Mouse (Mus musculus) lung, embryonic 14.5 days (tissue): ENCODE results near the gene Nfatc2ip. TPM values are rescaled to one million over a fixed set of nuclear protein-coding genes. Genes with fewer than 3 reads are reported as not detected.
A peak's percentile ranks its signal among the peaks of the same experiment; 100 is the strongest.

Source experiments
- ATAC-seq: fragments of 200-750 bp; cut with Nextera tagmentation; 2 replicates; pipeline ENCODE4 v1.8.0; 2017; ENCODE audit warnings: mild to moderate bottlenecking, moderate TSS enrichment, moderate library complexity; ENCODE audit not compliant: insufficient read depth
- DNase-seq: peaks from one replicate; pipeline ENCODE4 v3.0.0-alpha.2; 2015
- H3K27ac ChIP-seq: fragments of 300-500 bp; sonication (generic); 2 replicates; pipeline ENCODE4 v1.5.1; 2014; ENCODE audit warnings: low read depth, mild to moderate bottlenecking, moderate library complexity
- H3K27me3 ChIP-seq: fragments of 300-500 bp; sonication (generic); 2 replicates; pipeline ENCODE4 v1.6.1; 2014; ENCODE audit warnings: low read length, control low read depth; ENCODE audit not compliant: insufficient read depth
- H3K36me3 ChIP-seq: fragments of 300-500 bp; sonication (generic); 2 replicates; pipeline ENCODE4 v1.6.1; 2014; ENCODE audit warnings: control low read depth; ENCODE audit not compliant: insufficient read depth
- H3K4me1 ChIP-seq: fragments of 300-500 bp; sonication (generic); 2 replicates; pipeline ENCODE4 v1.6.1; 2014; ENCODE audit warnings: antibody characterized with exemption, control low read depth; ENCODE audit not compliant: insufficient read depth
- H3K4me2 ChIP-seq: fragments of 300-500 bp; sonication (generic); 2 replicates; pipeline ENCODE4 v1.6.1; 2014; ENCODE audit warnings: mild to moderate bottlenecking
- H3K4me3 ChIP-seq: fragments of 300-500 bp; sonication (generic); 2 replicates; pipeline ENCODE4 v1.5.1; 2014; ENCODE audit warnings: low read depth, low read length
- H3K9ac ChIP-seq: fragments of 300-500 bp; sonication (generic); 2 replicates; pipeline ENCODE4 v1.6.1; 2014
- H3K9me3 ChIP-seq: fragments of 300-500 bp; sonication (generic); 2 replicates; pipeline ENCODE4 v1.6.1; 2016; ENCODE audit warnings: low read depth, low read length, control low read depth
- CTCF ChIP-seq: IDR thresholded peaks from 2 replicates; pipeline ENCODE4 v1.5.1; 2016; ENCODE audit warnings: antibody characterized with exemption, low read depth
- WGBS: fragments of 180-500 bp; shearing (Covaris S2); extraction: QIAGEN DNeasy Blood & Tissue Kit; methylation state at CpG from one replicate; pipeline ENCODE4 v1.1.7; 2014; 5-methylcytosine and 5-hydroxymethylcytosine counted together
- polyA plus RNA-seq: library from polyadenylated mRNA; unstranded; fragments of >200 nt; fragmentation: Nextera tagmentation; extraction: Ambion mirVana; gene quantifications from 2 replicates; pipeline ENCODE4 v1.2.1, GENCODE M21; 2014

The Nfatc2ip gene
- polyA plus RNA-seq, 1 experiment from 2014 or later: 4.3 TPM

- 50% methylated on average over 8 of the region's 8 CpGs for WGBS
- Histone ChIP-seq H3K36me3 (no peaks in the 10 kb centered on the region), H3K27ac (no peak overlapping the region), H3K4me3 (no peak overlapping the region), H3K4me2 (no peak overlapping the region), H3K27me3 (no peaks in the 10 kb centered on the region), H3K9me3 (no peaks in the 10 kb centered on the region), H3K9ac (no peak overlapping the region), H3K4me1 (no peaks in the 10 kb centered on the region)
- TF ChIP-seq CTCF: no peak
- no peak for ATAC-seq
- no peak for DNase-seq
Measured at GRCm38 (mm10) chr7:126348293-126348692, 48.2 kb downstream of the Nfatc2ip start.

- no peaks in the 10 kb centered on the region for H3K27me3 ChIP-seq
- 54% methylated on average over 1 of the region's 1 CpGs for WGBS
- no peaks in the 10 kb centered on the region for H3K36me3 ChIP-seq
- no peak for TF ChIP-seq CTCF
- no peaks in the 10 kb centered on the region for H3K4me1 ChIP-seq
- H3K4me2 ChIP-seq: no peak overlapping the region
- no peak overlapping the region for H3K27ac ChIP-seq
- no peak overlapping the region for H3K9ac ChIP-seq
- no peaks in the 10 kb centered on the region for H3K9me3 ChIP-seq
- DNase-seq: no peak
- H3K4me3 ChIP-seq: no peak overlapping the region
- no peak for ATAC-seq
Measured at GRCm38 (mm10) chr7:126347098-126347497, 49.4 kb downstream of the Nfatc2ip start.

- H3K36me3 ChIP-seq: no peaks in the 10 kb centered on the region
- no peaks in the 10 kb centered on the region for H3K9me3 ChIP-seq
- no peak overlapping the region for H3K27ac ChIP-seq
- no peaks in the 10 kb centered on the region for H3K27me3 ChIP-seq
- no peak overlapping the region for H3K9ac ChIP-seq
- ATAC-seq (no peak), DNase-seq (no peak)
- H3K4me3 ChIP-seq: no peak overlapping the region
- H3K4me2 ChIP-seq: no peak overlapping the region
- no peaks in the 10 kb centered on the region for H3K4me1 ChIP-seq
- no peak for TF ChIP-seq CTCF
- 41% methylated on average over 3 of the region's 3 CpGs for WGBS
Measured at GRCm38 (mm10) chr7:126345969-126346368, 50.6 kb downstream of the Nfatc2ip start.

GRCm38 (mm10) chr7:126345557-126345956 is 51.0 kb downstream of the Nfatc2ip start:
- Histone ChIP-seq H3K27me3 (no peaks in the 10 kb centered on the region), H3K27ac (no peak overlapping the region), H3K36me3 (no peaks in the 10 kb centered on the region), H3K4me1 (no peaks in the 10 kb centered on the region), H3K9ac (no peak overlapping the region), H3K9me3 (no peaks in the 10 kb centered on the region), H3K4me3 (no peak overlapping the region), H3K4me2 (no peak overlapping the region)
- no peak for TF ChIP-seq CTCF
- ATAC-seq: no peak
- DNase-seq: peak; percentile 46
- 52% methylated on average over 3 of the region's 3 CpGs for WGBS

- no peak overlapping the region for H3K27ac ChIP-seq
- DNase-seq (no peak), ATAC-seq (no peak)
- no peak for TF ChIP-seq CTCF
- no peaks in the 10 kb centered on the region for H3K9me3 ChIP-seq
- 37% methylated on average over 6 of the region's 6 CpGs for WGBS
- H3K9ac ChIP-seq: no peak overlapping the region
- no peak overlapping the region for H3K4me2 ChIP-seq
- H3K36me3 ChIP-seq: no peaks in the 10 kb centered on the region
- no peaks in the 10 kb centered on the region for H3K4me1 ChIP-seq
- no peaks in the 10 kb centered on the region for H3K27me3 ChIP-seq
- no peak overlapping the region for H3K4me3 ChIP-seq
Measured at GRCm38 (mm10) chr7:126340896-126341295, 55.6 kb downstream of the Nfatc2ip start.

- H3K4me2 ChIP-seq: no peak overlapping the region
- no peak overlapping the region for H3K9ac ChIP-seq
- H3K27ac ChIP-seq: no peak overlapping the region
- DNase-seq (no peak), ATAC-seq (no peak)
- no peaks in the 10 kb centered on the region for H3K9me3 ChIP-seq
- no peak for TF ChIP-seq CTCF
- H3K27me3 ChIP-seq: no peaks in the 10 kb centered on the region
- no peaks in the 10 kb centered on the region for H3K4me1 ChIP-seq
- H3K4me3 ChIP-seq: no peak overlapping the region
- WGBS: 65% methylated on average over 6 of the region's 6 CpGs
- no peaks in the 10 kb centered on the region for H3K36me3 ChIP-seq
Measured at GRCm38 (mm10) chr7:126340206-126340618, 56.3 kb downstream of the Nfatc2ip start.

GRCm38 (mm10) chr7:126339521-126339971 is 57.0 kb downstream of the Nfatc2ip start:
- no peaks in the 10 kb centered on the region for H3K27me3 ChIP-seq
- no peaks in the 10 kb centered on the region for H3K36me3 ChIP-seq
- no peak overlapping the region for H3K27ac ChIP-seq
- H3K4me2 ChIP-seq: no peak overlapping the region
- no peak overlapping the region for H3K4me3 ChIP-seq
- DNase-seq: no peak
- TF ChIP-seq CTCF: no peak
- 69% methylated on average over 8 of the region's 8 CpGs for WGBS
- ATAC-seq: no peak
- H3K4me1 ChIP-seq: no peaks in the 10 kb centered on the region
- H3K9me3 ChIP-seq: no peaks in the 10 kb centered on the region
- no peak overlapping the region for H3K9ac ChIP-seq

- Histone ChIP-seq H3K27me3 (no peaks in the 10 kb centered on the region), H3K4me3 (no peak overlapping the region), H3K27ac (no peak overlapping the region), H3K9ac (no peak overlapping the region), H3K4me2 (no peak overlapping the region), H3K9me3 (no peaks in the 10 kb centered on the region), H3K36me3 (no peaks in the 10 kb centered on the region), H3K4me1 (no peaks in the 10 kb centered on the region)
- ATAC-seq (no peak), DNase-seq (no peak)
- no peak for TF ChIP-seq CTCF
- WGBS: 69% methylated on average over 8 of the region's 8 CpGs
Measured at GRCm38 (mm10) chr7:126338906-126339305, 57.6 kb downstream of the Nfatc2ip start.
